Mouse (Mus musculus): ENCODE data around the gene Mlf2.

DNA sequence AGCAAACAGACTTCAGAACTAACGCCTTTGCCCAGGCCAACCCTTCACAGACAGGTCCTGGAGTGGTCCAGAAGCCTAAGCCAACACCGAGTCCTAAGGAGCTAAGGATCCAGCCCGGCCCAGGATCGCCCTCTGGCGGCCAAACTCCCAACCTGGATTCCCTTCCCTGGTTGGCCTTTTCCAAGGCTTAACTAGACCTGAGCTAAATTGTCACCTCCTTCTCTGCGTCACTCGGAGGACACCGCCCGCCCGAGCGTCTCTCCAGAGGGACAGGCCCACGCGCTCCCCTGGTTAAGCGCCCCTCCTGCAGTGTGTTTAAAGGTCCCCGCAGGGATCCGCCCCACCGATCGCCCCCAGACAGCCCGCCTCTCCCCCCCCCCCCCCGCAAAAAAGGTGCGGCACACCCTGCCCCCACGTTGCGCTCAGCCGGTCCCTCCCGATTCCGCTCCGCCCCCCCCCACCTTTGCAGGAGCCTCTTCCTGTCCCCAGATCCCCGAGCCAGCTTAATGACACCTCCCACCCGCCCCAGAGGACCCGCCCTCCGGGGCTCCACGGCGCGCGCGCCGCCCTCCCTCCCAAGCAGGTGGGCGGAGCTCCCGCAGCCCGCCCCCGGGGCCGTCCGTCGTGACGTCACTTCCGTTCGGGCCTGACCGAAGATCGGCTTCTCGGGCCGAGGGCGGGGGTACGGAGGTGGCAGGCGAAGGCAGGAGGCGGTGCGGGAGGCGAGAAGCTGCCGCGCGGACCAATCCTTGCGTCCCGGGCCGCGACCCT lies at the start of gene Mlf2:
- TF ChIP-seq CTCF (conservative IDR thresholded peaks at IDR 0.05; ENCODE audit: low read length), result peak; percentile 94
- TF ChIP-seq NANOG (IDR thresholded peaks at IDR 0.05; ENCODE audit: borderline replicate concordance, low read length), result no peak
- no peak for TF ChIP-seq POU5F1 (IDR thresholded peaks at IDR 0.05; ENCODE audit: borderline replicate concordance, low read length)

Data from E14TG2a.4 (cell line).